Mouse (Mus musculus): ENCODE measurements at regions not wholly inside any gene's neighbourhood (a gene's known extent, or its start where the extent isn't known, plus 50 kb on each side); places are given as distances from the start of the nearest gene placed in this dataset.

GRCm38 (mm10) chr7:37376207-37376606, 397.2 kb downstream of the Zfp536 start:
- no peak for DNase-seq (ENCODE audit: low spot score in 2 of 2)

GRCm38 (mm10) chr7:37377889-37378521, 395.4 kb downstream of the Zfp536 start:
- DNase-seq (ENCODE audit: low spot score in 2 of 2), result no peak

GRCm38 (mm10) chr7:37387871-37388270, 385.6 kb downstream of the Zfp536 start:
- no peak for DNase-seq (ENCODE audit: low spot score in 2 of 2)

- DNase-seq (ENCODE audit: low spot score in 2 of 2), result peak; percentile 48 to 56
Observed at GRCm38 (mm10) chr7:37388843-37389702, 384.4 kb downstream of the Zfp536 start.

- no peak for DNase-seq (ENCODE audit: low spot score in 2 of 2)
Observed at GRCm38 (mm10) chr7:37389703-37390087, 383.7 kb downstream of the Zfp536 start.

GRCm38 (mm10) chr7:37390271-37390670, 383.2 kb downstream of the Zfp536 start:
- DNase-seq (ENCODE audit: low spot score in 2 of 2), result no peak

- no peak for DNase-seq (ENCODE audit: low spot score in 2 of 2)
Observed at GRCm38 (mm10) chr7:37392122-37392521, 381.3 kb downstream of the Zfp536 start.

GRCm38 (mm10) chr7:37392604-37393003, 380.8 kb downstream of the Zfp536 start:
- peak in 1 of 2 experiments; percentile 37 for DNase-seq (ENCODE audit: low spot score in 2 of 2)

- peak in 1 of 2 experiments; percentile 45 for DNase-seq (ENCODE audit: low spot score in 2 of 2)
Observed at GRCm38 (mm10) chr7:37393071-37393470, 380.4 kb downstream of the Zfp536 start.

GRCm38 (mm10) chr7:37394965-37395426, 378.4 kb downstream of the Zfp536 start:
- DNase-seq (ENCODE audit: low spot score in 2 of 2), result no peak

GRCm38 (mm10) chr7:37395881-37396513, 377.4 kb downstream of the Zfp536 start:
- DNase-seq (ENCODE audit: low spot score in 2 of 2), result no peak

- DNase-seq (ENCODE audit: low spot score in 2 of 2), result no peak
Observed at GRCm38 (mm10) chr7:37403483-37403882, 370.0 kb downstream of the Zfp536 start.

- DNase-seq (ENCODE audit: low spot score in 2 of 2), result no peak
Observed at GRCm38 (mm10) chr7:37413350-37413749, 360.1 kb downstream of the Zfp536 start.

- DNase-seq (ENCODE audit: low spot score in 2 of 2), result peak in 1 of 2 experiments; percentile 33
Observed at GRCm38 (mm10) chr7:37421704-37422103, 351.7 kb downstream of the Zfp536 start.
